Mouse (Mus musculus): ENCODE results near the gene Ctsk. TPM values are rescaled to one million over a fixed set of nuclear protein-coding genes. Genes with fewer than 3 reads are reported as not detected.

The Ctsk gene
- 2.4 and 17.0 TPM in 2 replicates for polyA plus RNA-seq (2014; fragmentation: Nextera tagmentation; extraction: Ambion mirVana)

DNA sequence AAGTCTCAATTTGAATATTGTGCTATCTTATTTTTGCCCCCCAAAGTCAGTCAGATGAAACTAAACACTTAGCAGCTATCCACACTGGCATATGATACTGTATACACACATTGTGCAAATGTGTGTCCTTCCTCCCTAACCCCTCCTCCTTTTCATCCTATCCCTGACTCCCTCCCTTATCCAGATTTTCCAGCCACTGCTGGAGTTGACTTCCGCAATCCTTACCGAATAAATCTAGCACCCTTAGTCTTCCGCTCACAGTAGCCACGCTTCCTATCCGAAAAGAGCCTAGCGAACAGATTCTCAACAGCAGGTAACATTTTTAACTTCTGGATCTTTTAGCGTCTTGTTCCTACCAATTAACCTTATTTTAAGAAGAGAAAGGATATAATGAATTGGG is at the start of gene Ctsk:
Ctsk (plus strand) TSS at position 233 of the 400 bp plus-strand sequence.
- H3K4me3 ChIP-seq (ENCODE audit: low read depth, low read length) = no peak within 1 kb of the TSS
- peaks cover 20% of the 10 kb centered on the region for H3K36me3 ChIP-seq (ENCODE audit: control insufficient read depth, insufficient read depth, low read length)
- no peak within 1 kb of the TSS for H3K4me2 ChIP-seq (ENCODE audit: low read depth, low read length)
- H3K9me3 ChIP-seq (ENCODE audit: control insufficient read depth, low read length) = no peaks in the 10 kb centered on the region
- no peak for ATAC-seq (ENCODE audit: low read depth)
- H3K27me3 ChIP-seq (ENCODE audit: control insufficient read depth, insufficient read depth, low read length) = no peaks in the 10 kb centered on the region
- H3K9ac ChIP-seq (replicated peaks; ENCODE audit: low read depth, low read length) = no peak within 1 kb of the TSS
- no peak within 1 kb of the TSS for H3K27ac ChIP-seq (ENCODE audit: low read depth, low read length)
- 89% methylated on average over 7 of the region's 7 CpGs for WGBS
- no peaks in the 10 kb centered on the region for H3K4me1 ChIP-seq (ENCODE audit: control insufficient read depth, insufficient read depth, low read length)

DNA sequence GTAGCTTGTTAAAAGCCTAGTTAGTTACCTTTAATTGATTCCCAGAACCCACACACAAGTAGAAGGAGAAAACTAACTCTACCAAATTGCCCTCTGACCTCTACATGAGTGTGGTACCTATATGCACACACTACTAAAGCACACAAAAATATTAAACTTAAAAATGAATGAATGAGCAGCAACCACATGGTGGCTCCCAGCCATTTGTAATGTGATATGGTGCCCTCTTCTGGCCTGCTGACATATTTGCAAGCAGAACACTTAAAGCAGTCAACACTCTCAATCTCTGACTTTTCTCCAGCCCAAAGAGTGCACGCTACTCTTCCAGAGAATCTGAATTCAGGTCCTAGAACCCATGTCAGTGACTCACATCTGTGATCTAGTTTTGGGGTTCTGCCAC is 48.6 kb upstream of the Ctsk start:
- ATAC-seq (ENCODE audit: low read depth) = peak; percentile 44; the same call in 1 of the 2 replicates

DNA sequence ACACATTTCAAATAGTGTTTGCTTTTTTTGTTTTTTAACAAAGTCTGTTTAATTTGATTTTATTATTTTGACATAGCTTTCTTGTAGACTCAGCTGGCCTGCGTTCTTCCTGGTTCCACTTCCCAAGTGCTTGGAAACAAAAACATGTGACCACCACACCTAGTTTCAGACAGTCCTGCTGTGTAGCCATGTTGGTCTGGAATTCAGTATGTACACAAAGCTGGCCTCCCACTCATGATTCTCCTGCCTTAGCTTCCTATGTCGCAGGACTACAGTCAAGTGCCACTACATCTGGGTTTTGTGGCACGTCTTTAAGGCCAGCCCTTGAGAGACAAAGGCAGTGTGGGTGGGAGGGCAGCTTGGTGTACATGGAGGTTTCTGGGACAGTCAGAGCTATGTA is 48.1 kb upstream of the Ctsk start:
- no peaks in the 10 kb centered on the region for H3K4me1 ChIP-seq (ENCODE audit: control insufficient read depth, insufficient read depth, low read length)
- H3K4me2 ChIP-seq (ENCODE audit: low read depth, low read length) = no peak overlapping the region
- 88% methylated on average over 3 of the region's 3 CpGs for WGBS
- H3K27me3 ChIP-seq (ENCODE audit: control insufficient read depth, insufficient read depth, low read length) = no peaks in the 10 kb centered on the region
- H3K9me3 ChIP-seq (ENCODE audit: control insufficient read depth, low read length) = no peaks in the 10 kb centered on the region
- H3K9ac ChIP-seq (replicated peaks; ENCODE audit: low read depth, low read length) = no peak overlapping the region
- no peak overlapping the region for H3K27ac ChIP-seq (ENCODE audit: low read depth, low read length)
- no peak overlapping the region for H3K4me3 ChIP-seq (ENCODE audit: low read depth, low read length)
- H3K36me3 ChIP-seq (ENCODE audit: control insufficient read depth, insufficient read depth, low read length) = peaks cover 17% of the 10 kb centered on the region
- ATAC-seq (ENCODE audit: low read depth) = no peak

More for the DNA sequence above, 48.6 kb upstream of the Ctsk start:
- WGBS = 61% methylated on average over 1 of the region's 1 CpGs
- H3K4me2 ChIP-seq (ENCODE audit: low read depth, low read length) = no peak overlapping the region
- no peak overlapping the region for H3K27ac ChIP-seq (ENCODE audit: low read depth, low read length)
- no peak overlapping the region for H3K4me3 ChIP-seq (ENCODE audit: low read depth, low read length)
- H3K4me1 ChIP-seq (ENCODE audit: control insufficient read depth, insufficient read depth, low read length) = no peaks in the 10 kb centered on the region
- no peaks in the 10 kb centered on the region for H3K9me3 ChIP-seq (ENCODE audit: control insufficient read depth, low read length)
- peaks cover 17% of the 10 kb centered on the region for H3K36me3 ChIP-seq (ENCODE audit: control insufficient read depth, insufficient read depth, low read length)
- no peaks in the 10 kb centered on the region for H3K27me3 ChIP-seq (ENCODE audit: control insufficient read depth, insufficient read depth, low read length)
- H3K9ac ChIP-seq (replicated peaks; ENCODE audit: low read depth, low read length) = no peak overlapping the region

DNA sequence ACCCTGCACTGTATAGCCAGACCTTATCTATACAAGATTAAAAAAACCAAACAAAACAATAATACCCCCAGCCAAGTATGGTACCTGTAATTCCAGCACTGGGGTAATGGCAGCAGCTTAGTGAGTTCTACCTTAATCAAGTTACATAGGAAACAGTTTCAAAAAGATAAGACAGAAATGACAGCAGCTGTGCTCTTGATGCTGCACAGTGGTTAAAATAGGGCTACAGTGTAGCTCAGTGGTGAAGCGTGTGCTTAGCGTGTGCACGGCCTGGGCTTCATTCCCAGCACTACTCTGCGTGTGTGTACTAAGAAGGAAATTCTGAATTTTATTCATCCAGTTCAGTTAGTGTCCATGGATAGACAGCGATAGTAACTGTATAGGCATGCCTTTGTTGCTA is 42.7 kb upstream of the Ctsk start:
- no peak for ATAC-seq (ENCODE audit: low read depth)
- Histone ChIP-seq H3K4me1 (ENCODE audit: control insufficient read depth, insufficient read depth, low read length) (no peaks in the 10 kb centered on the region), H3K36me3 (ENCODE audit: control insufficient read depth, insufficient read depth, low read length) (peaks cover 17% of the 10 kb centered on the region), H3K9me3 (ENCODE audit: control insufficient read depth, low read length) (no peaks in the 10 kb centered on the region), H3K27me3 (ENCODE audit: control insufficient read depth, insufficient read depth, low read length) (no peaks in the 10 kb centered on the region), H3K27ac (ENCODE audit: low read depth, low read length) (no peak overlapping the region), H3K9ac (replicated peaks; ENCODE audit: low read depth, low read length) (no peak overlapping the region), H3K4me2 (ENCODE audit: low read depth, low read length) (no peak overlapping the region), H3K4me3 (ENCODE audit: low read depth, low read length) (no peak overlapping the region)
- WGBS = 97% methylated on average over 5 of the region's 5 CpGs

DNA sequence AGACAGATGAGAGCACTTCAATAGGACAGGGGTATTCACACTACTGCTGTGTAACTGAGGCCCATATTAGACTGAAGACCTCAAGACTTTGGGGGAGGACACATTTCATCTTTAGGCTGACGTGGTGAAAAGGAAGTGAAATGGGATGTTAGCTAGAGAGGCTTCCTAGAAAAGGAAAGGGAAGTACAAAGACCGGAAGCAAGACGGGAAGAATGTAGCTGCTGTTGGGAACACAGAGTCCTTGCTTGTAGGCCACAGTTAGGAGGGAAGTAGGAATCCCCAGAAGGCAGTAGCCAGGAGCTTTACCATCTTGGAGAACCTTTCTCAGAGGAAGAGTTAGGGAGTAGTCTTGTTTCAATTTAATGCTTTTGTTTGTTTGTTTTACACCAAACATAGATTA is 41.3 kb upstream of the Ctsk start:
- Histone ChIP-seq H3K9ac (replicated peaks; ENCODE audit: low read depth, low read length) (no peak overlapping the region), H3K36me3 (ENCODE audit: control insufficient read depth, insufficient read depth, low read length) (peaks cover 14% of the 10 kb centered on the region), H3K9me3 (ENCODE audit: control insufficient read depth, low read length) (no peaks in the 10 kb centered on the region), H3K4me3 (ENCODE audit: low read depth, low read length) (no peak overlapping the region), H3K27ac (ENCODE audit: low read depth, low read length) (no peak overlapping the region), H3K4me2 (ENCODE audit: low read depth, low read length) (no peak overlapping the region), H3K4me1 (ENCODE audit: control insufficient read depth, insufficient read depth, low read length) (no peaks in the 10 kb centered on the region), H3K27me3 (ENCODE audit: control insufficient read depth, insufficient read depth, low read length) (no peaks in the 10 kb centered on the region)
- 88% methylated on average over 3 of the region's 3 CpGs for WGBS
- ATAC-seq (ENCODE audit: low read depth) = no peak

DNA sequence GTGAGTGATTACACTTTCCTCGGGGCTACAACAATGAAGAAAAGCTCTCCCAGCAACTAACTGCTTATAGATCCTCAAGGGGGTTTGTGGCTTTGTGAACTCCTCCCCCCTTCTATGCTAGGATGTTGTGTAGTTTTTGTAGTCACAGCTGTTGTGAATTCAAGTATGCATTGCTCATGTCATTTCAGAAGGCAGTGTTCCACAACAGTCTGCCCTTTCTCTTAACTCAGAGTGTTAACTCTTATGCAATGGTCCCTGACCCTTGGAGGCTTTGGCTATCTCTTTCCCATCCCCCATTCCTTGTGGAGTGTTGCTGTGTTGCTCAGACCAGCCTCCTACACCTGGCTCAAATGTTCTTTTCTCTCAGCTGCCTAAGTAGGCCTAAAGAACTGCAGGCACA is 39.7 kb upstream of the Ctsk start:
- H3K36me3 ChIP-seq (ENCODE audit: control insufficient read depth, insufficient read depth, low read length) = peaks cover 9% of the 10 kb centered on the region; the same call in 1 of the 2 replicates
- H3K4me1 ChIP-seq (ENCODE audit: control insufficient read depth, insufficient read depth, low read length) = no peaks in the 10 kb centered on the region
- no peak overlapping the region for H3K27ac ChIP-seq (ENCODE audit: low read depth, low read length)
- no peaks in the 10 kb centered on the region for H3K27me3 ChIP-seq (ENCODE audit: control insufficient read depth, insufficient read depth, low read length)
- H3K4me2 ChIP-seq (ENCODE audit: low read depth, low read length) = no peak overlapping the region
- no peak overlapping the region for H3K9ac ChIP-seq (replicated peaks; ENCODE audit: low read depth, low read length)
- WGBS = 80% methylated on average over 1 of the region's 1 CpGs
- no peaks in the 10 kb centered on the region for H3K9me3 ChIP-seq (ENCODE audit: control insufficient read depth, low read length)
- no peak overlapping the region for H3K4me3 ChIP-seq (ENCODE audit: low read depth, low read length)
- no peak for ATAC-seq (ENCODE audit: low read depth)

DNA sequence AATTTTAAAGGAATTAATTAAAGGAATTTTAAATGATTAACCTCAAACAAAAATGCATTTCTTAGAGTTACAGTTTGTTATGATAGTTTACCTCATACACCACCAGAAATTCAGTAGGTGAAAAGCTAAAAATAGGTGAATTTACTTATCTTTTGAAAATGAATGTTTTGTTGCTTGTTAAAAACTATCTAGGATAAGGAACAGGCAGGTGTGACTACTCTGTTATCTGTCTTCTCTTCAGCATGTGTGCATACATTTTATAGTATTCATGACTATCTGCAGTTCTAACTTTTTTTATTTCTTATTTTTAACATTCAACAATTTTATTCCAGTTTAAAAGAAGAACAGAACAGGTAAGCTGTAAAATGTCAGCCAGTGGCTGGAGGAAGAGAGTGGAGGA is 35.2 kb upstream of the Ctsk start:
- Histone ChIP-seq H3K36me3 (ENCODE audit: control insufficient read depth, insufficient read depth, low read length) (peaks cover 6% of the 10 kb centered on the region; the same call in 1 of the 2 replicates), H3K4me2 (ENCODE audit: low read depth, low read length) (no peak overlapping the region)
- no peak for ATAC-seq (ENCODE audit: low read depth)

DNA sequence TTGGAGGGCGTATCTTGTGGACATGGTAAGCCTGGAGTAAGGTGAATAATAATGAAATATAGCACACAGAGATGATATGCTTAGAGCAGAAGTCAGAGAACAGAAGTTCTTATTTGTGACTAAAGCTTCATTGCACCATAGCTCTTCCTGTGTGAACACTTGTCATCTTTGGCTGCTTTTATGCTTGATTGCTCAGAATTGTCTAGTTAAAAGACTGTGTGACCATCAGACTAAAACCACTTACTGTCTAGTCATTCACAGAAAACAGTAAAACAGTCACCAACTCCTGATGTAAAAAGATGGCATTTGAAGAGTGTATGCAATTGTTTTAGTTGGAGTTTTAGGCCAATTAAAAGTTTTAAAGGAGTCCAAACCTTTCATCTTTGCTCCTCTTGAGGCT is 20.1 kb upstream of the Ctsk start:
- no peak overlapping the region for H3K27ac ChIP-seq (ENCODE audit: low read depth, low read length)
- no peaks in the 10 kb centered on the region for H3K27me3 ChIP-seq (ENCODE audit: control insufficient read depth, insufficient read depth, low read length)
- no peak overlapping the region for H3K4me2 ChIP-seq (ENCODE audit: low read depth, low read length)
- no peak overlapping the region for H3K4me3 ChIP-seq (ENCODE audit: low read depth, low read length)
- no peak overlapping the region for H3K9ac ChIP-seq (replicated peaks; ENCODE audit: low read depth, low read length)
- no peaks in the 10 kb centered on the region for H3K9me3 ChIP-seq (ENCODE audit: control insufficient read depth, low read length)
- H3K4me1 ChIP-seq (ENCODE audit: control insufficient read depth, insufficient read depth, low read length) = no peaks in the 10 kb centered on the region
- 93% methylated on average over 1 of the region's 1 CpGs for WGBS
- H3K36me3 ChIP-seq (ENCODE audit: control insufficient read depth, insufficient read depth, low read length) = peaks cover 54% of the 10 kb centered on the region
- no peak for ATAC-seq (ENCODE audit: low read depth)

More for the DNA sequence above, 35.2 kb upstream of the Ctsk start:
- H3K9ac ChIP-seq (replicated peaks; ENCODE audit: low read depth, low read length) = no peak overlapping the region
- no peaks in the 10 kb centered on the region for H3K27me3 ChIP-seq (ENCODE audit: control insufficient read depth, insufficient read depth, low read length)
- no peaks in the 10 kb centered on the region for H3K9me3 ChIP-seq (ENCODE audit: control insufficient read depth, low read length)
- no peak overlapping the region for H3K4me3 ChIP-seq (ENCODE audit: low read depth, low read length)
- no peak overlapping the region for H3K27ac ChIP-seq (ENCODE audit: low read depth, low read length)
- no peaks in the 10 kb centered on the region for H3K4me1 ChIP-seq (ENCODE audit: control insufficient read depth, insufficient read depth, low read length)

DNA sequence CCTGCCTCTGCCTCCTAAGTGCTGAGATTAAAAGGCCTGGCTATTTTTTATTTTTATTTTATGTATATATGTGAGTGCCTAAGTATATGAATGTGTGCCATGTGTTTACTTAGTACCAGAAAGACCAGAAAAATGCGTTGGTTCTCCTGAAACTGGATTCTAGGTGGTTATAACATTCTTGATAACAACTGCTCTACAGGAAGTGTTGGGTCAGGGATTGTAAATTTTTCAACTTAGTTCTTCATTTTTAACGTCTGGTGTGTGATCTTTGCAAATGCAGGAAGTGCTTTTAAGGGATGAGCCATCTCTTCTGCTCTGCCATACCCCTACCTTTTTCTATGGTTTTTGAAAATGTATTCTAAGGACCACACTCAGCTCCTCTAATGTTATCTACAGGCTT is 12.6 kb upstream of the Ctsk start:
- Histone ChIP-seq H3K4me2 (ENCODE audit: low read depth, low read length) (no peak overlapping the region), H3K4me3 (ENCODE audit: low read depth, low read length) (no peak overlapping the region), H3K27me3 (ENCODE audit: control insufficient read depth, insufficient read depth, low read length) (no peaks in the 10 kb centered on the region), H3K36me3 (ENCODE audit: control insufficient read depth, insufficient read depth, low read length) (peaks cover 37% of the 10 kb centered on the region), H3K9ac (replicated peaks; ENCODE audit: low read depth, low read length) (no peak overlapping the region), H3K27ac (ENCODE audit: low read depth, low read length) (no peak overlapping the region), H3K9me3 (ENCODE audit: control insufficient read depth, low read length) (no peaks in the 10 kb centered on the region), H3K4me1 (ENCODE audit: control insufficient read depth, insufficient read depth, low read length) (no peaks in the 10 kb centered on the region)
- 89% methylated on average over 2 of the region's 2 CpGs for WGBS
- ATAC-seq (ENCODE audit: low read depth) = no peak

DNA sequence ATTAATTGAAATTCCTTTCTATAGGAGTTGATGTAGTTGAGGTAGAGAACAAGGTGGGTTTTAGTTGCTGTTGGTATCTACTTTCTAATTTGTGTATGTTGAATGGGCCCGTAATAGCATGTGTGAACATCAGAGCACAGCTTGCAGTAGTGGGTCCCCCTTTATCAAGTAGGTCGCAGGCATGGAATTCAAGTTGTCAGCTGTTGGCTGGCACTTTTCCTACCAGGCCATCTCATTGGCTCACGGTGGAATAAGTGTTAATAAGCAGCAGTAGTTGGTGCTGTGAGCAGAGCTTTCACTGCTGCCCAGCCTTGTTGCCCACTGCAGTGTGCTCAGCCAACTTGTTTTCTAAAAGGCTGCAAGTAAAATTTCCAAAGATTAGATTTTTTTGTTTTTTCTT is 10.4 kb upstream of the Ctsk start:
- ATAC-seq (ENCODE audit: low read depth) = no peak
- Histone ChIP-seq H3K36me3 (ENCODE audit: control insufficient read depth, insufficient read depth, low read length) (peaks cover 38% of the 10 kb centered on the region), H3K27ac (ENCODE audit: low read depth, low read length) (no peak overlapping the region), H3K4me3 (ENCODE audit: low read depth, low read length) (no peak overlapping the region), H3K9me3 (ENCODE audit: control insufficient read depth, low read length) (no peaks in the 10 kb centered on the region), H3K27me3 (ENCODE audit: control insufficient read depth, insufficient read depth, low read length) (no peaks in the 10 kb centered on the region), H3K4me2 (ENCODE audit: low read depth, low read length) (no peak overlapping the region), H3K4me1 (ENCODE audit: control insufficient read depth, insufficient read depth, low read length) (no peaks in the 10 kb centered on the region), H3K9ac (replicated peaks; ENCODE audit: low read depth, low read length) (no peak overlapping the region)
- 91% methylated on average over 3 of the region's 3 CpGs for WGBS

Data from neural tube, embryonic 14.5 days (tissue).